Mouse (Mus musculus) cerebellum, adult 2 months (tissue): ENCODE measurements around the gene Tspan9. TPM values are rescaled to one million over a fixed set of nuclear protein-coding genes. Genes with fewer than 3 reads are reported as not detected.

Source experiments
- DNase-seq, 2 experiments: peaks; one replicate each; pipeline ENCODE4 v3.0.0; 2021
- H3K27ac ChIP-seq: fragments of 200-500 bp; 2 replicates; pipeline ENCODE4 v1.5.1; 2012; ENCODE audit warnings: low read length, control low read depth, inconsistent platforms; ENCODE audit not compliant: insufficient read depth
- H3K27me3 ChIP-seq: fragments of 200-500 bp; 2 replicates; pipeline ENCODE4 v1.6.1; 2012; ENCODE audit warnings: inconsistent platforms, mild to moderate bottlenecking, low read length, moderate library complexity; ENCODE audit not compliant: control insufficient read depth, insufficient read depth
- H3K4me1 ChIP-seq: fragments of 200-500 bp; 2 replicates; pipeline ENCODE4 v1.6.1; 2011; ENCODE audit warnings: low read length; ENCODE audit not compliant: control insufficient read depth, insufficient read depth
- H3K4me3 ChIP-seq: fragments of 200-500 bp; replicated peaks from 2 replicates; pipeline ENCODE3; 2011; ENCODE audit warnings: mild to moderate bottlenecking, low read depth, low read length, control low read depth; ENCODE audit not compliant: insufficient read depth
- CTCF ChIP-seq: fragments of 200-500 bp; IDR thresholded peaks from 2 replicates; pipeline ENCODE4 v1.5.1; 2011; ENCODE audit warnings: low read depth, mild to moderate bottlenecking, control low read depth, low read length, moderate library complexity, borderline replicate concordance; ENCODE audit not compliant: insufficient read depth
- POLR2A ChIP-seq: fragments of 200-500 bp; IDR thresholded peaks from 2 replicates; pipeline ENCODE4 v1.6.1; 2011; ENCODE audit warnings: low read length, control low read depth, borderline replicate concordance; ENCODE audit not compliant: insufficient read depth
- WGBS: fragments of 180-500 bp; shearing (Covaris S2); methylation state at CpG from one replicate; pipeline ENCODE4 v1.1.7; 2018; 5-methylcytosine and 5-hydroxymethylcytosine counted together
- polyA plus RNA-seq: library from polyadenylated mRNA; depleted of rRNA; stranded (reverse); fragments of >200 nt; gene quantifications from 2 replicates; pipeline ENCODE4 v1.2.3, GENCODE M21; 2012

The Tspan9 gene
- polyA plus RNA-seq, 1 experiment, result 303 TPM

- WGBS, result 9% methylated on average over 4 of the region's 4 CpGs
Observed at GRCm38 (mm10) chr6:128031096-128031495, 112.3 kb downstream of the Tspan9 start.

DNA sequence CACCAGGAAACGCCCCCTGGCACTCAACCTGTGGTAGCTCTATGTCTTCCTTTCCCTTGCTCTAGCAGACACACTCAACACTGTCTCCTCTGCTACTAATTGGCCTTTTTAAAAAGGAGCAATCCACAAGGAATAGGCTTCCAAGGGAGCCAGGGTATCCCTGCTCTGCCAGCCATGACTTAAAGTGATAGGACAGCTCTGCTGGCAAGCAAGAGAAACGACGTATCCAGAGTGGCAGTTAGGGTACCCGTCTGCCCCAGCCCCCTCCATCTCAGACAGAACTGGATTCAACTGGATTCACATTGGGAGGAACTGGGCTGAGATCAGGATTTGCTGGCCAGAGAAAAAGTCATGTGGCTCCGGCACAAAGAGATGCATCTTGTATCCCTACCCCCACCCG lies 112.9 kb downstream of the Tspan9 start:
- peaks cover 29% of the 10 kb centered on the region for H3K4me1 ChIP-seq
- TF ChIP-seq POLR2A (no peak), CTCF (no peak)
- peak overlapping the region; percentile 67 for H3K27ac ChIP-seq
- H3K27me3 ChIP-seq, result no peaks in the 10 kb centered on the region
- DNase-seq, result peak in 1 of 2 experiments; percentile 50
- WGBS, result 8% methylated on average over 6 of the region's 6 CpGs
- H3K4me3 ChIP-seq, result peak overlapping the region; percentile 61

More at GRCm38 (mm10) chr6:128031096-128031495, 112.3 kb downstream of the Tspan9 start:
- Histone ChIP-seq H3K27ac (peak overlapping the region; percentile 52), H3K27me3 (no peaks in the 10 kb centered on the region), H3K4me1 (peaks cover 26% of the 10 kb centered on the region), H3K4me3 (peak overlapping the region; percentile 61)
- TF ChIP-seq POLR2A, result no peak
- no peak for TF ChIP-seq CTCF
- DNase-seq, result peak; percentile 85 to 89

DNA sequence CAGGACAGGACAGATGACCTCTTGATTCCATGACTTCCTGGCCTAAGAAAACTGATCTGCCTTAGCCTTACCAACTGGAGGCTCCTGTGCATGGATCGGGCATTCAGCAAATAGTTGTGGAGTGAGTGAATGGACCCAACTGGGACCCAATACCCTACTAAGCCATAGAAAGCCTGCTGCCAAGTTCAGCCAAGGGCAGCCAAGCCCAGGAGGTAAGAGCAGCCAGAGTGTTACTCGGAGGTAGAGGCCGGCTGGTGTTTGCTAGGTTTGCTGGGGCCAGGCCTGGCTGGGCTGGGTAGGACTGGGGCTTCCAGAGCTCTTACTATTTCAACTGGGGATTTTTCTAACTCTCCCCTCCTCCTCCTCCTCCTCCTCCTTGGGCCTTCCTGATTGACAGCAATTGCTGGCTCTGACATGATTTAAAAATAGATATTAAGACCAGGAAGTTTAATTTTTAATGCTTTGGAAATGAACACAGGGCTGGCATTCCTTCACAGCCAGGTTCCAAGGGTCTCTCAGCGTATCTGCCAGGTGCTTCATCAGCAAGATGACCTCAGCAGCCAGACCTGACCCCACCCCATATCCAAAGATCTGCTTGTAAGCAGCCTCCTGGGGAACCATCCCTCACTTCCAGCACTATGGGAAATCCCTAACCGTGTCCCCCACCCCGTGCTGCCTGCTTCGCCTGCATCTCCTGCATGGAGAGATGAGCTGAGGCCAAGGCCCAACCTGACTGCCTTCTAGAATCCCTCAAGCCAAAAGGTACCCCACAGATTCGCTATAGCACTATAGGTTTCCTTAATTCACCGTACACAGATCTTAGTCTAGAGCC lies 113.7 kb downstream of the Tspan9 start:
- Histone ChIP-seq H3K4me3 (peak overlapping the region; percentile 23), H3K4me1 (peaks cover 29% of the 10 kb centered on the region), H3K27ac (peak overlapping the region; percentile 67), H3K27me3 (no peaks in the 10 kb centered on the region)
- WGBS, result 32% methylated on average over 9 of the region's 9 CpGs
- no peak for TF ChIP-seq CTCF
- TF ChIP-seq POLR2A, result no peak
- peak; percentile 40 to 53 for DNase-seq

DNA sequence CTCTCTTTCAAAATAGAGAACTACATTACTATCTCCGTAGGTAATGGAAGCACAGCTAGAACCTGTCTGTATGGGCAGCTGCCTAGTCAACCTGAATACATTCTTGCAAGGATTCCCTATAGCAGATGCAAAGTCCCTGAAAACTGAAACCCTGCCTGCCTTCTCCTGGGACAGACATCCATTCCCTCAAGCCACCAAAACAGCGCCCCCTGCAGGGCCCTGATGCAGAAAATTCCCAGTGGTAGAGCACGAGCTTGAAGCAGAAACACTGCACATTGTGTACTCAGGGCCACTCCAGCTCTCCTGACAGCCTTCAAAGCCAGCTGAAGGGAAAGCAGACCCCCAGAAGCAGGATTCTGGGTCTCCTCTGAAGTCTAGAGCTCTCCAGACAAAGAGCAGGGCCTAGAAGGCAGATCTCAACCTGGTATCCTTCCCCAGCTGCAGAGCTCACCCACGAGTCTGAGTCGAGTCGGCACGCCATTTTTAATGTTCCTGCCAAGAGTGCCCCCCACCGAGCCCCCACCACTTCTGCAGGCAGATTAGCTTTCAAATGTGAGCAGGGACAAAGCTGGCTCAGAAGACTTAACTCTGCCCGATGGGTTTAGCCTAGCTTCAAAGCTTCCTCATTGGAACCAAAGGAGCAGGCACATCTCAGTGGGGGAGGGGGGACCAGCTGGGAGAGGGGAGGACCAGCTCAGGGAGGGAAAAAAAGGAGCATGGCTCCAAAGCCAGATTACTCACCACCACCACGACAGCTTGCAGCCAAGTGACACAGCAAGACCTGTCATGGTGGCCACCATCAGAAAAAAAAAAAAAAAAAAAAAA lies 115.1 kb downstream of the Tspan9 start:
- H3K27ac ChIP-seq, result 0 out of 2 replicates have a peak overlapping the region, but pooled peaks have one; percentile 2
- 9% methylated on average over 10 of the region's 10 CpGs for WGBS
- peak; percentile 80 to 85 for DNase-seq
- peak overlapping the region; percentile 19 for H3K4me3 ChIP-seq
- peak; percentile 58 for TF ChIP-seq CTCF
- no peak for TF ChIP-seq POLR2A
- H3K4me1 ChIP-seq, result peaks cover 39% of the 10 kb centered on the region
- no peaks in the 10 kb centered on the region for H3K27me3 ChIP-seq

- Histone ChIP-seq H3K4me3 (no peak overlapping the region), H3K27ac (no peak overlapping the region), H3K27me3 (no peaks in the 10 kb centered on the region), H3K4me1 (peaks cover 59% of the 10 kb centered on the region)
- TF ChIP-seq CTCF (no peak), POLR2A (no peak)
- DNase-seq, result no peak
- WGBS, result 82% methylated on average over 8 of the region's 8 CpGs
Observed at GRCm38 (mm10) chr6:128025997-128026396, 117.4 kb downstream of the Tspan9 start.

GRCm38 (mm10) chr6:128025581-128025980 lies 117.8 kb downstream of the Tspan9 start:
- peaks cover 63% of the 10 kb centered on the region for H3K4me1 ChIP-seq
- DNase-seq, result peak in 1 of 2 experiments; percentile 32
- 77% methylated on average over 13 of the region's 13 CpGs for WGBS
- H3K4me3 ChIP-seq, result no peak overlapping the region
- no peak overlapping the region for H3K27ac ChIP-seq
- TF ChIP-seq CTCF, result no peak
- no peak for TF ChIP-seq POLR2A
- H3K27me3 ChIP-seq, result no peaks in the 10 kb centered on the region

- WGBS, result 30% methylated on average over 6 of the region's 6 CpGs
- Histone ChIP-seq H3K27ac (peak overlapping the region; percentile 4; the same call in 1 of the 2 replicates), H3K4me1 (peaks cover 57% of the 10 kb centered on the region), H3K4me3 (no peak overlapping the region), H3K27me3 (no peaks in the 10 kb centered on the region)
- TF ChIP-seq POLR2A, result no peak
- TF ChIP-seq CTCF, result no peak
- DNase-seq, result peak in 1 of 2 experiments; percentile 26
Observed at GRCm38 (mm10) chr6:128022207-128022606, 121.2 kb downstream of the Tspan9 start.
